Mouse (Mus musculus) gastrocnemius, postnatal 36 days (tissue): Measurements from ENCODE around the gene Slc35c2. TPM values are rescaled to one million over a fixed set of nuclear protein-coding genes. Genes with fewer than 3 reads are reported as not detected.

Experiments used
- DNase-seq, 2 experiments: peaks; one replicate each; pipeline ENCODE4 v3.0.0; 2022
- intact Hi-C: fragments of 180-260 bp; cut with DNase I; formaldehyde crosslinking; loops from one replicate; pipeline ENCODE4 v1.15.1; 2025
- long read RNA-seq, 2 experiments: library from polyadenylated mRNA; stranded (forward); transcript quantifications; one replicate each; pipeline ENCODE4 v2.0.0; 2021
- total RNA-seq, 2 experiments: library from RNA; stranded (reverse); gene quantifications; 2 replicates each; pipeline ENCODE4 v1.2.3; 2021

Gene Slc35c2
- 10 to 100 TPM; 19.5 to 20.8 TPM for total RNA-seq
- long read RNA-seq, experiment 1, transcript Slc35c2-204 (10 exons, 2,008 nt): major isoform, 6 of 22 reads
- long read RNA-seq, experiment 1, partial matches to known transcripts: 3 of 22 reads
- long read RNA-seq, experiment 1, other reads (novel, unspliced or antisense): 11 of 22 reads
- long read RNA-seq, experiment 2, transcript Slc35c2-204 (10 exons, 2,008 nt): major isoform, 9 of 38 reads
- long read RNA-seq, experiment 2, partial matches to known transcripts: 5 of 38 reads
- long read RNA-seq, experiment 2, other reads (novel, unspliced or antisense): 21 of 38 reads

DNA sequence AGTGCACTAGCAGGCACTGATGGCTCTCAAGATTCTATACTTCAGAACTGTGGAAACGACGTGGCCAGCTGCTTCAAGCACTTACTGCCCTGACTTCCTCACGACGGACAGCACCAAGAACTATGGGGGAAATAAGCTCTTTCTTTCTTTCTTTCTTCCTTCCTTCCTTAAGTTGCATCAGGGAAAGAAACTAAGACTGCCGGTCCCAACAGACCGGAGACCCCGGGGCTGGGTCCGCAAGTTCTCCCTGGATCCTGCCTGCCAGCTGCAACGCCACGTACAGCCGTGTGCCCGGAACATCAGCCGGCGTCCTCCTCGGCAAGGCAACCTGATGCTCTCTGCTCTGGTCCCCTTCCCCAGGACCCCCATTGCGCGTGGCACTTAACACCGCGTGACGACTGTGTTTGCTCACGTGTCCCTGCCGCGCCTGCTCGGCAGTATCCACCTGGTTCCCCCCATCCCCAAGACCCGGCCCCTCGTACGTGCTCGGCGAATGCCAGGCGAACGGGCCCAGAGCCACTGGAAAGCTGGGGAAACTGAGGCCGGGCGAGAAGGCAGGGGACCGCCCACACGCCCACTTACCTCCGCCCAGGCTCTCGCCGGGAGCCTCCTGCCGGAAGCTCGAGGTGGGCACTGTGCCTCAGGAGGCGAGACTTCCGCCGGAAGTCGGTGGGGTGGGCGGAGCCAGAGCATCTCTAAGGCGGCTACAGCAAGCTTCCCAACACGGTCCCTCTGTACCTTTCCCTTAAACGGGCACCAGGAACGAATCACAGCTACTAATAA is at the start of gene Slc35c2:
Gene Slc35c2 (minus strand): TSS at position 668 of the 783 bp plus-strand sequence.
- intact Hi-C loops: no loop called here
- DNase-seq: peak; percentile 86 to 96

DNA sequence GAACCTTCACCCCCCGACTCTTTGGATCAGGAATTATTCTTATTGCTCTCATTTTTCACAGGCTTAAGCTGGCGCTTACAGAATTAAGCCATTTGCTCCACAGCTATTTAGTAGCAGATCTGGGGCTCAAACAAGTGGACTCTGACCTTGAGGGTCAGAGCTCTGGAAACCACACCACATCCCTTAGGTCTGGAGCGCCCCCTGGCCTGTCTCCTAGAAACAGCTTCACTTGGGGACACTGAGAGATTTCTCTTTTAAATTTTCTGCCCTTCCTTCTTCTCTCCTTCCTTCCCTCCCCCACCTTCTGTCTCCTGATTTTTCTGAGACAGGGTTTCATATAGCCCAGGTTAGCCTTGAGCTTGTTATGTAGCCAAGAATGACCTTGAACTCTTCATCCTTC is 49.5 kb upstream of the Slc35c2 start:
- intact Hi-C loops: loop anchor here (1.0 to 5.0 kb wide), 2 partner anchors 104 to 260 kb away; no protein-coding TSS in a partner anchor
- no peak for DNase-seq

DNA sequence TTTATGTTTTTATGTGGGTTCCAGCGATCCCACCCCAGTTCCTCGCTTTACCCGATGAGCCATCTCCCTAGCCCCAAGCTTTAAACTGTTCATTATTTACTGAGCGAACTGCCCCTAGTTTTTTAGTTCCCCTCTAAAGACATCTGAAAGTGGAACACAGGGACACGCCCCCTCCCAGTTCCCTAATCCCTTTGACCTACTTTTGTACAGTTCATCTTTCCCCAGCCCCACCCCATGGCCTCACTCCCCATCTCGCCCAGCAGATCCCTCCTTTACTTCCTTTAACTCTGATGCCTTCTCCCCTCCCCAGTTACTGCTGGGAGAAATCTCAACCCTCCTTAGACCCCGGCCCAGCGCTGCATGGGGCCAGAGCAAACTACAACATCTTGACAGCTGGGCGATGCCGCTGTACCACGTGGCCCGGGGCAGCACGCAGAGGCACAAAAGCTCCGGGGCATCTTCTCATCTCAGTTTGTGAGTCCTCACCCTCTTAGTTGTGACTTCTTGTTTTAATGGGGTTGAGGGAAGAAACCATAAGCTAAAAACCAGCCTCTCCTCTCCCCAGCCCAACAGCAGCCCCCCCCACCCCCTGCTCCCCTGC is 45.0 kb upstream of the Slc35c2 start:
- intact Hi-C loops: no loop called here
- DNase-seq: no peak

GRCm38 (mm10) chr2:165329703-165330102 is 42.0 kb upstream of the Slc35c2 start:
- no peak for DNase-seq
- intact Hi-C loops: loop anchor here (2.0 kb wide), 1 partner anchor 49 kb away; no protein-coding TSS in a partner anchor

GRCm38 (mm10) chr2:165328746-165329145 is 41.1 kb upstream of the Slc35c2 start:
- intact Hi-C loops: loop anchor here (2.0 kb wide), 1 partner anchor 48 kb away; no protein-coding TSS in a partner anchor
- no peak for DNase-seq

DNA sequence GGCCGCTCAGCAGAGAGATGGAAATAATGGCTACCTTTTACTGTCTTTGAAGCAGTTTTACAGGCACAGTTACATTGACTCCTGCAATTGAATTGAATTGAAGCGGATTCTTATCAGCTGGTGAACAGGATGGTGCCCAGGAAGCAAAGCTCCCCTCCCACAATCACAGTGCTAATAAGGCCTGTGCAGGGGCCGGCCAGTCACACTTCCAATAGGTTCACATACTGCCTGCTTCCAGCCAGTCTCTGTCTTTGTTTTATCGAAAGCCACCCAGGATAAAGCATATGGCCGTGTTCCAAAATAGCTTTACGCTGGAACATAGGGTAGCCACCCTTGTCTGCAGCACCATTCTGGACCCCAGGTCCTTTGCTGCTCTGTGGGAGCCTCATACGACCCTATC is 39.7 kb upstream of the Slc35c2 start:
- intact Hi-C loops: no loop called here
- no peak for DNase-seq

GRCm38 (mm10) chr2:165326304-165327190 is 38.9 kb upstream of the Slc35c2 start, which contains the start of gene Elmo2:
Elmo2 (minus strand) TSS chr2:165326479.
- DNase-seq: peak; percentile 94 to 96
- intact Hi-C loops: no loop called here

DNA sequence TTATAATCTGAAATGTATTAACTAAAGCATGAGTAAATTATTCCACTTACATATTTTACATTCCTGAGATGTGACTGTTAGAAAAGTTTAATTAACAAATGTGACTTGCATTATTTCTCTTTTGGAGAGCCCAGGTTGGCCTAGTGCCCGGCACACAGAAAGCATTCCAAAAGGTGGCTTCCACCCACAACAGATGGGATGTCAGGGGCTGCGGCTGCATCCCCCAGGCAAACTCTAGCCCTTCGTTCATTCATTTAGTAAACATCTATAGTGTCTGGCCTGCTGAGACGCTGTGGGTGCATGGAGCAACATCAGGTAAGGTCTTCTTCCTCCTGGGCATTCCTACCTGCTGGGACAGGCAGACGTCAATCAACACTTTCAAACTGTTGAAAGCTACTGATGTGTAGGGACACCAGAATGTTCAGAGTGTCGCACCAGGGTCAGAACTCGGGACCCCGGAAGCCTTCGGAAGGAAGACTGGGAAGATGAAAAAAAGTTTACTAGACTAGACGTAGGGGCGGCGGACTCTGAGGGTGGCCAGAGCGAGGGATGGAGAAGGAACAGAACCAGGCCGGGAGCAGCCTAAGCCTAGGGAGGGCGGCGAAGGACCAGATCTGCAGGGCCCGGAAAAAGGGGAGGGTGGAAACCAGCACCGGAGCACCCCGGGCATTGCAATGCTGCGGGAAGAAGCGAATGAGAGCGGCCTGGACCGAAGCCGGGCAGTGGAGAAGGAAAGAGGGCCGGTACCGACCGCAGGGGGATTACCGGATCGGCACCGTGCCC is 38.0 kb upstream of the Slc35c2 start:
- DNase-seq: peak in 1 of 2 experiments; percentile 32
- intact Hi-C loops: no loop called here

DNA sequence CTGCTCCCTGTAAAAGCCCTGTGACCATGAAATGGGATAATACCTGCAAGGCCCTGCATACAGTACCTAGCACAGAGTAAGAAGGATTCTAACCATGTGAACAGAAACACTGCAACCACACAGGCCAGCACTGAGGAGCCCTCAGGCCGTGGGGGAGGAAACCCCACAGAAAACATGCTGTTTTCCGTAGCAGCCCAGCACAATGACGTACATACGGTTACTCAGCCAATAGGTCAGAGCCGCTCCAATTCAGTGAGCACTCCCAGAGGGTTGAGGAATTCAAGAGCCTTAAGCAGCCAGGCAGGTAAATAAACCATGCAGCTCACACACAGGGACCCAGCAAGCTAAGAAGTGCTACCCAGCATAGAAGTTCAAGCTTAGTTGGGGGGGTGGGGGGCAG is 36.3 kb upstream of the Slc35c2 start:
- intact Hi-C loops: no loop called here
- no peak for DNase-seq

- no peak for DNase-seq
- intact Hi-C loops: no loop called here
These were observed 35.8 kb upstream of the Slc35c2 start for GRCm38 (mm10) chr2:165323484-165323883.

- intact Hi-C loops: no loop called here
- DNase-seq: no peak
These were observed 34.5 kb upstream of the Slc35c2 start for GRCm38 (mm10) chr2:165321981-165322735.

DNA sequence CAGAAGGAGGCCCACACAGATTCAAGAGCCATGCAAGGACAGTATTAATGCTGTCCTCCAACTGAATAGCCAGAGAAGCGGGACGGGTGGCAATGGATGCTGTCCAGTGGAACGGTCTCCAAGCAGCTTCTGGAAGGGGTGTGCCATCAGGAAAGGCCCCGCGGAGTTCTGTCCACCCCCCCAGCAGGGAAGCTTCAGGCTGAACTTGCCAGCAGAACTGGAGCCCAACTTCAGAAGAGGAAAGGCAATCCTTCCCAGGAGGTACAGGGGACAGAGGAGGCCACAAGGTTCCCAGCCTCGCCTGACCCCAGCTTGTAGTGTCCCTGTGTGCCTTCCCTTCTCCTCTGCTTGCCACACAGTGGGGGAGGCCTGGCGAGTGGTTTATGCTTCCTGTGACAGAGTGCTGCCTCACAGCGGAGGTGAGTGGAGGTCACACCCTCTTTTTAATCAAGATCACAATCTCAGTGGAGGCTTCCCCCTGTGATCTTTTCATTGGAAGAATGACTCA is 33.8 kb upstream of the Slc35c2 start:
- intact Hi-C loops: no loop called here
- no peak for DNase-seq

DNA sequence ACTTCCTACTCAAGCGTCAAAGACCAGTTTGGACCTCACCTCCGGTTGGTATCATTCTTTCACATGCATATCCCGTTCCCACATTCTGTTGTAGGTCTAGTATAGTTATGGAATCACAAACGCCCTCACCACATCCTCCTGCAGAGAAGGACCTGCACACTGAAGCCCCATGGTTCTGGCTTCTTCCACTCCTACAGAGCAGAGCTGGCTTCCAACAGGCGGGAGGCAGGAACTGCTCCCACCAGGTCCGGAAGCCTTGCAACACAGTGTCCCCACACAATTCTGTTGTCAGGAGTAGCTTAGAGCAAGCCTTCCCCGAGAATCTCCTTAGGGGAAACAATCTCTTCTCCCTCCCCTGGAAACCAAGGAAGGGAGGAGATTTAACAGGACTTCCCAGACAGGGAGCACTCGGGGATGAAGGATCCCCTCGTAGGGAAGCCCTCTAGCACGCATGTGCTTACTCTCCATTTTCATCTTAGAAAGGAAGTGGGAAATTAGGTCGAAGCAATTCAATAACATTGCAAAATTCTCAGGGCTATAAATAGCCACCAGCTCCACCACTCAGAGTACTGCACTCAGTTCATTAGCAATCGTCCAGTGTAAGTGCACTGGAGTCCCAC is 33.0 kb upstream of the Slc35c2 start:
- no peak for DNase-seq
- intact Hi-C loops: no loop called here

DNA sequence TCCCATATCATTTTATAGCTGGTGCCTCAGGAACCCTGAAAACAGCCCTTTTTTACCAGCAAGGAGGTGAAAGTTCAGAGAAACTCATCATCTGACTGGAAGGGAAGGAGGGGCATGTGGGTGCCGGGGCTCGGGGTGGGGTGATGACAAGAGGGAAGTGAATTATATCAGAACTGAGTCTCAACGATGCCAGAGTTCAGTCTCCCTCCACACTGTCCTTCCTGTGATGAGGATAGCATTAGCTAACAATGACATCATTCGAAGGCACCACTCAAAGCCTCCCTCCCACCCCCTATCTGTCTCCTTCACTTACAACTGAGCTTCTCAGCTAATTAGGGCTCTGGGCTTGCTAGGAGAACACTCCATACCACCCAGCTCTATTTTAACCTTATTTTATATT is 31.8 kb upstream of the Slc35c2 start:
- no peak for DNase-seq
- intact Hi-C loops: no loop called here

- intact Hi-C loops: no loop called here
- DNase-seq: no peak
These were observed 31.3 kb upstream of the Slc35c2 start for GRCm38 (mm10) chr2:165318941-165319340.

DNA sequence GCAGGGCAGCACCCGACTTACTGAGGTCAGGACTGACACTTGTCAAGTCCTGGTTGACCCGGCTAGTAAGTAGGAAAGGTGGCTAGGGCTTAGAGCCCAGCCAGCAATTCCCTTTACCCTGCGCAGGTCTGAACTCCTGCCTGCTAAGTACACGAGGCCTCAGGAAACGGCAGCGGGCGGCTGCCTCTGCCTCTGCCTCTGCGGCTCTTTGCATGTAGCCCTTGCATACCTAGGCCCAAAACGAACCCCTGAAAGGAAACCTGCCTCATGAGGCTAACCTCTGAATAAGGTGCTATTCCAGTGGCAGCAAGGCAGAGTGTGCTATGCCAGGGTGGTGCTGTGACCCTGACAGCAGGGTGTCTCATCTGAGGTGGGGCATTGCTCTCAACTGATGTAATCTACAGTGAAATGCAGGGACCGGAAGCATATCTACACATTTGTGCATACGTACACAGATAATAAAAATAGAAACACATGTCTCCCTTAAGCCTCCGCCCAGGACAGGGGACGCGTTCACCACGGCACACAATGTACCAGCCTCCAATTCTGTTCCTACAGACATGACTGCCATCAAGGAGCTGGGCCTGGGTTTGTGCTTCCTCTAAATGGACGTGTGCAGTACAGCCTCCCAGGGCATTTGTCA is 30.1 kb upstream of the Slc35c2 start:
- intact Hi-C loops: no loop called here
- DNase-seq: no peak

- DNase-seq: no peak
These were observed 29.3 kb upstream of the Slc35c2 start for GRCm38 (mm10) chr2:165316837-165317473.

More at GRCm38 (mm10) chr2:165316837-165317473, 29.3 kb upstream of the Slc35c2 start:
- intact Hi-C loops: no loop called here
